Mouse (Mus musculus) left cerebral cortex, postnatal 36 days (tissue): ENCODE results near the gene Depdc7. TPM values are rescaled to one million over a fixed set of nuclear protein-coding genes. Genes with fewer than 3 reads are reported as not detected.

Source experiments
- total RNA-seq, 2 experiments: library from RNA; stranded (reverse); gene quantifications; 2 replicates each; pipeline ENCODE4 v1.2.3; 2021

The Depdc7 gene
- total RNA-seq, 2 experiments from 2014 or later, result 0.96 to 1.7 TPM

Other genes starting within 250 kb of the Depdc7 start
- gene Hipk3, start 248.4 kb downstream of the Depdc7 start, total RNA-seq, result 10 to 100 TPM; 88.0 to 94.2 TPM
- 10 to 100 TPM; 33.4 to 53.1 TPM for gene Cstf3, start 152.4 kb downstream of the Depdc7 start, total RNA-seq
- 10 to 100 TPM; 38.5 to 40.7 TPM for gene Tcp11l1, start 30.7 kb downstream of the Depdc7 start, total RNA-seq
- gene Pin1rt1, start 26.5 kb downstream of the Depdc7 start, total RNA-seq, result not detected
- 10 to 100 TPM in 1 of 2 experiments, 1 to 10 TPM in 1; 8.6 to 10.5 TPM for gene Qser1, start 73.9 kb upstream of the Depdc7 start, total RNA-seq
- under 1 TPM; 0.25 to 0.57 TPM for gene Prrg4, start 107.0 kb upstream of the Depdc7 start, total RNA-seq
- gene Ccdc73, start 124.9 kb upstream of the Depdc7 start, total RNA-seq, result 1 to 10 TPM in 1 of 2 experiments, not detected in 1; 2.8 TPM